Mouse (Mus musculus): ENCODE measurements around the gene Fgfr2.
A peak's percentile ranks its signal among the peaks of the same experiment; 100 is the strongest.

GRCm38 (mm10) chr7:132766235-132766871 lies 356.8 kb downstream of the Fgfr2 start:
- TF ChIP-seq CTCF (IDR thresholded peaks at IDR 0.05; ENCODE audit: low read depth): no peak
- TF ChIP-seq EP300 (IDR thresholded peaks at IDR 0.05; ENCODE audit: low read depth): peak; percentile 38; the same call in 1 of the 2 replicates

Measured in liver, postnatal 0 days (tissue).